Mouse (Mus musculus): ENCODE data around the gene Phb2.

The Phb2 gene

DNA sequence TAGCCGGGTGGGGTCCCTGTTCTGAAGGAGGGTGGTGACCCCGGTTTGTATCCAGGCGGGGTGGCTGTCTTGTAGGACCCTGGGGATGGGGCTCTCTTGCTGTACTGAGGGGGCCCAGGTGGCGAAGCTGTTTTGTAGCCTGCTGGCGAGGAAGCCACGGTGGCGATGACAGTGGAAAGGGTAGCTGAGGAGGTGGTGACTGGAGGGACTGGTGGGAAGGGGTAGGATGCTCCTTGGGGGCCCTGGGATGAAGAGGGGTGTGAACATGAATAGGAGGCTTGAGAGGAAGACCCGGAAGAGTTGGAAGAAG lies 34.1 kb downstream of the Phb2 start:
- DNase-seq (ENCODE audit: low spot score in 2 of 2): no peak

DNA sequence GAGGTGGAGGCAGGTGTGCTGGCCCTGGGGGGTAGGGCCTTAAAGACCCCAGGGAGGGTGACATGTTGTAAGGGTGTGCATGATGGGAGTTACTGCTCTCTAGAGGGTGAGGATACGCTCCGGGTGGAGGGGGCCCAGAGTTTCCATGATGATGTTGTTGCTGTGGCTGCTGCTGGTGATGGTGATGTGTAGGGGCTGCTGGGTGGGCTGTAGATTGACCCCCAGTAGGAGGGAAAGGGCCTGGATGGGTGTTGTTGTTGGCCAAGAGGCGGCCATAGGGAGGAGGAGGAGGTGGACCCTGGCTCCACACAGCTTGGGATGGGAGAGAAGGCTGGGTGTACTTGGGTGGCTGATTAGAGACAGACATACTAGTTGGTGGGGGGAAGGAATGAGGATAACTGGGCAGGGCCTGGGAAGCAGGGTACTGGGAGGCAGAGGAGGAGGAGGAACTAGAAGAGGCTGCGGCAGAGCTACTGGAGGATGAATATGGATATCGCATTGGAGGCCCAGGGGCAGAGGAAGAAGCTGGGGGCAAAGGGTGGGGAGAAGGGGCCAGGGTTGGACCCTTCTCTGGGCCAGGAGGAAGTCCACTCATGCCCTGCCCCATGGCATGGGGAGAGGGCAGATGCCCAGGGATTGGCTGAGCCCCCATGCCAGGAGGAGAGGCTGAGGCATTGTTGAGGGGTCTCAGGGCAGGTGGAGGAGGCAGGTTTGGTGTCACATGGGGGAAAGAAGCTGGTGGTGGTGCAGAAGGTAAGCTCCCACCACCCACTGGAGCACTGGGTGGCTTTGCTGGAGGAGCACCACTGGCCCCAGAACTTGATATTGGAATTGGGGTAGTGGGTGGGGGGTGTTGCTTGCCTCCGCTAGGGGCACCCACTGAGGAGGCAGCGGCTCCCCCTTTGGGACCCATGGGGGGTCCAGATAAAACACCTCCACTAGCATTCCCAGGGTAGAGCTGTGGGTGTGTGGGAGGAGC lies 34.8 kb downstream of the Phb2 start:
- DNase-seq (ENCODE audit: low spot score in 2 of 2): no peak

DNA sequence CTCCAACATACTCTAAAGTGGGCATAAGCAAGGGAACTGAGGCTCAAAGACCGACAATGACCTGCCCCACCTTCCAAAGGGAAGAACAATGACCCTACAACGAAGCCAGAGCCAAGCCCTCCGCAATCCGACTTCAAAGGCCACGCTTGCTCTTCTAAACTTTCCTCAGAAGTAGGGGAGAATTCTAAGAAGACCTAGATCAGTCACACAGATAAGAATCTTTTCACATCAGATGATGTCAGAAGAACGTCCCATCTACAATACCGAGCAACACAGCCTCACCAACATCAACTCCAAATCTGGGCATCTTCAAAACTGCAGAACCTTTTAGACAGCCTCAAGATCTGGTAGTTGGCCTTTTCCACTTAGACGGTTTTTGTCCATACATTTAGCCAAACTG lies 38.3 kb downstream of the Phb2 start:
- DNase-seq (ENCODE audit: low spot score in 2 of 2): no peak

- no peak for DNase-seq (ENCODE audit: low spot score in 2 of 2)
These were observed 41.7 kb downstream of the Phb2 start for GRCm38 (mm10) chr6:124753861-124754260.

GRCm38 (mm10) chr6:124755306-124755705 lies 43.2 kb downstream of the Phb2 start:
- no peak for DNase-seq (ENCODE audit: low spot score in 2 of 2)

DNA sequence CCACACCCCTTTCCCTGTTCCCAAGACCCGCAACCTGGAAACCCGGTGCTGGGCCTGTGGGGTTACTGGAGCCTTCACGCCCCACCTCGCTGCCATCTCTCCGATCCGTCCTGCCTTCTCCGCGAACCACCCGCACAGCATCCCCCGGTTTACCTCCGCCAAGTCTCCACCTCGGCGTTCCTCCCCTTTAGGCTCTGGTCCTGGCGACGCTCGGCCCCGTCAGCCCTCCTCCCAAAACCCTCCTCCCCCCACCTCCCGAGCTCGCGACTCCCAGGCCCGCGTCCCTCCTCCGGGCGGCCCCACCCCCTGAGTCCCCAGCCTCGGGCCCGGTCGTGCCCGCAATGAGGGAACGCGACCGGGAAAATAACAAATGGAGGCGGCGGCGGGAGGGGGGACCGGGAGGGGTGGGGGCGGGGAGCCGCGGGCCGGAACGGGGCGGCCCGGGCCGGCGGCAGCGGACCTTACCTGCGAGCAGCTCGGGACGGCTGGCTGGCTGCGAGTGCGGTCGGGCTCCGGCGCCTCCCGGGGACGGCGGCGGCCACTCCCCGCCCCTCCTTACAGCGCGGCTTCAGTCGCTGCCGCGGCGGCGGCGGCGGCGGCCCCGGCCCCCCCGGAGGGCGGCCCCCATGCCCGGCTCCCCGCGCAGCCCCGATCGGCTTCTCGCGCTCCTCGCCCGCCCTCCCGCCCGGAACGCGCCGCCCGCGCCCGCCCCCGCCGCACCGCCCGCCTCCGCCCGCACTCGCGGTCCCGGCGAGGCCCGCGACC lies 43.9 kb downstream of the Phb2 start, which contains the start of the genes Gm45234 and Atn1:
Gm45234 (minus strand) TSS at position 191 of the 765 bp plus-strand sequence.
Atn1 (minus strand) TSS at position 694 of the 765 bp plus-strand sequence.
- DNase-seq (ENCODE audit: low spot score in 2 of 2): no peak

- peak; percentile 76 to 83 for DNase-seq (ENCODE audit: low spot score in 2 of 2)
These were observed 44.7 kb downstream of the Phb2 start for GRCm38 (mm10) chr6:124756652-124757350.

DNA sequence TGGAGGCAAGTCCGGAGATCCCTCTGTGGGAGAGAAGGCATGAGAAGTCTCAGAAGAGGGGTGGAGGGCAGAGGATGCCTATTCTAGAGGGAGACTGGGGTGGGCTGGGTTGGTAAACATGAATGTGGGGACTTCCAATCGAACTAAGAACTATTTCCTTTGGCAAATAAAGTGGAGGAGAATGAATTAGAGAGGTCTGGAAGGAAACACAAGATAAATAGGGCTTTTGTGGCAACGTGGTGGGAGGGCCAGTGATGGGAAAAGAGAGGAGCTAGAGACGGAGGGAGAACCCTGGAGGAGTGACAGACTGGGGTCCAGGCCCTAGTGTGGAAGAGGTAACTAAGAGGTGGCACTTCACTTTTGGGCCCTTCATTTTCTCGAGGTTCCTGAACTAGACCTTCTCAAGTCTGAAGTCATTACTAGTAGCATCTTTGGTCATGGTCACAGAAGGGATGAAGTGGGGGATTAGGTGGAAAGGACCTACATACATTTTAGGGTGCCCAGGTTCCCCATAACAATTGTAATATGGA lies 45.3 kb downstream of the Phb2 start:
- no peak for DNase-seq (ENCODE audit: low spot score in 2 of 2)

- peak; percentile 71 to 77 for DNase-seq (ENCODE audit: low spot score in 2 of 2)
These were observed 46.0 kb downstream of the Phb2 start for GRCm38 (mm10) chr6:124757909-124758848.

DNA sequence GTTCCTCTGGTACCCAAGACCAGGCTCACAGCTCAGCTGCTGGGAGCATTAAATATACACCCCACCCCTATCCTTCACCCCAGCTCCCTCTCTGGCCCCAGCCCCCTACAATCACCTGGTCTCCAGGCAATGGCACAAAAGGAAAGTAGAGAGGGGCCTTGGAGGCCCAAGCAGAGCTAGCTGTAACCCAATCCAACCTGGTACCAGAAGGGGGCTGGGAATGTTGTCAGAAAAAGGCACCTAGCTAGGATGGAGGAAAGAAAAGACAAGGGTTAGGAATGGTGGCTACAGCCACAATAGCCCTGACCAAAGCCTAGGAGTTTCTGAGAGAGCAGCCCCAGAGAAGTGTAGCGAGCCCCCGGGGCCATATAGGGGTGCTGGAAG lies 46.7 kb downstream of the Phb2 start:
- DNase-seq (ENCODE audit: low spot score in 2 of 2): no peak

GRCm38 (mm10) chr6:124759259-124759658 lies 47.1 kb downstream of the Phb2 start:
- peak; percentile 85 to 87 for DNase-seq (ENCODE audit: low spot score in 2 of 2)

GRCm38 (mm10) chr6:124765951-124766350 lies 53.8 kb downstream of the Phb2 start:
- DNase-seq (ENCODE audit: low spot score in 2 of 2): no peak
